Mouse (Mus musculus): ENCODE measurements around the gene Slc4a5.

DNA sequence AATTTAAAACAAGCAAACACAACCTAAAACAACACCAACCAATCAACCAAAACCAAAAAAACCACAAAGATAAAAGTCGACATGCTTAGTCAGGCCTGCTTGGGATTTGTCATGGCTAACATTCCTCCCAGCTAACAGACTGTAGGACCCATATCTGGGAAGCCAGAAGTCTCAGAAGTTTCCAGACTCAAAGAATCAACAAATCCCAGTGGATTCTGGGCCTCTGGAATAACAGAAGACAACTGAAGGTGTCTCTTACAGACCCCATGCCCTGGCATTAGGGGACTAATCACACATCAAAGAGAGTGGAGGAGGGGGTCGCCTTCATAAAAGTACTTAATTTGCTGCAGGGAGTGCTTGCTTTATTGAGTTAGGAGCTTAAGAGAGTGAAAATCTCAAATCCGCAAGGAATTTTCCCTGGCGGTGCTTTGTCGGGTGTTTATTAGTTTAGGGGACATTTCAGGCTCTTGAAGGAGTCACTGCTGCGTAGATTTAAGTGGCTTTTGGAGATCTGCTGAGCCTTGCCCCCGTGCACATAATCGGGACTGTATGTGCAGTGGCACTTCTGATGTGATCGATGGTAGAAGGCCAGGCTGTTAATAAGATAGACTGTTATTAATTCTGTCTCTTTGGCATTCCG is 24.9 kb downstream of the Slc4a5 start:
- TF ChIP-seq CTCF (IDR thresholded peaks at IDR 0.05; ENCODE audit: extremely low read depth, insufficient read length, insufficient replicate concordance, low read depth, low read length) (no peak), POLR2A (IDR thresholded peaks at IDR 0.05; ENCODE audit: low read depth, low read length) (no peak)
